Mouse (Mus musculus) macrophage (primary cell): ENCODE data around the gene Nfkbil1. TPM values are rescaled to one million over a fixed set of nuclear protein-coding genes. Genes with fewer than 3 reads are reported as not detected.

Experiments
- H3K27ac ChIP-seq: fragments of 350-480 bp; formaldehyde crosslinking; 2 replicates; pipeline ENCODE4 v1.9.0; 2021
- H3K36me3 ChIP-seq: fragments of 350-480 bp; formaldehyde crosslinking; 2 replicates; pipeline ENCODE4 v1.9.0; 2021; ENCODE audit errors: inconsistent target
- H3K4me3 ChIP-seq: fragments of 350-480 bp; formaldehyde crosslinking; 2 replicates; pipeline ENCODE4 v1.9.0; 2021; ENCODE audit errors: inconsistent target
- H3K79me2 ChIP-seq: fragments of 350-480 bp; formaldehyde crosslinking; 2 replicates; pipeline ENCODE4 v1.9.0; 2021; ENCODE audit errors: inconsistent target
- WGBS: methylation state at CpG from one replicate; pipeline ENCODE4 v1.1.7; 2026; ENCODE audit warnings: inconsistent platforms; ENCODE audit not compliant: missing documents; 5-methylcytosine and 5-hydroxymethylcytosine counted together
- polyA plus RNA-seq: library from polyadenylated mRNA; stranded (reverse); fragments of 250-400 nt; gene quantifications from 3 replicates; pipeline ENCODE4 v1.2.4, GENCODE M21; 2018; ENCODE audit warnings: inconsistent platforms
- total RNA-seq, 78 experiments: library from RNA; depleted of rRNA; stranded (reverse); fragments of 250-400 nt; gene quantifications; 1 replicate in 9 of 78; 2 replicates in 24 of 78; 3 replicates in 43 of 78; 4 replicates in 2 of 78; pipeline ENCODE4 v1.2.4; 2018; ENCODE audit warnings: inconsistent platforms in 56 of 78

Nfkbil1 gene
- 10 to 100 TPM in 24 of 26 experiments, 1 to 10 TPM in 2; 6.7 to 47.8 (median 25.9) TPM for total RNA-seq (2018; cell fraction: chromatin; rRNA removed)
- 10 to 100 TPM in 22 of 26 experiments, 1 to 10 TPM in 4; 8.7 to 22.2 (median 18.1) TPM for total RNA-seq (2018; cell fraction: cytosol; rRNA removed)
- 10 to 100 TPM in 22 of 26 experiments, 1 to 10 TPM in 4; 8.6 to 27.7 (median 18.6) TPM for total RNA-seq (2018; cell fraction: nucleus; rRNA removed)
- 8.3 to 16.7 TPM (median 14.8 TPM) in 3 replicates for polyA plus RNA-seq

DNA sequence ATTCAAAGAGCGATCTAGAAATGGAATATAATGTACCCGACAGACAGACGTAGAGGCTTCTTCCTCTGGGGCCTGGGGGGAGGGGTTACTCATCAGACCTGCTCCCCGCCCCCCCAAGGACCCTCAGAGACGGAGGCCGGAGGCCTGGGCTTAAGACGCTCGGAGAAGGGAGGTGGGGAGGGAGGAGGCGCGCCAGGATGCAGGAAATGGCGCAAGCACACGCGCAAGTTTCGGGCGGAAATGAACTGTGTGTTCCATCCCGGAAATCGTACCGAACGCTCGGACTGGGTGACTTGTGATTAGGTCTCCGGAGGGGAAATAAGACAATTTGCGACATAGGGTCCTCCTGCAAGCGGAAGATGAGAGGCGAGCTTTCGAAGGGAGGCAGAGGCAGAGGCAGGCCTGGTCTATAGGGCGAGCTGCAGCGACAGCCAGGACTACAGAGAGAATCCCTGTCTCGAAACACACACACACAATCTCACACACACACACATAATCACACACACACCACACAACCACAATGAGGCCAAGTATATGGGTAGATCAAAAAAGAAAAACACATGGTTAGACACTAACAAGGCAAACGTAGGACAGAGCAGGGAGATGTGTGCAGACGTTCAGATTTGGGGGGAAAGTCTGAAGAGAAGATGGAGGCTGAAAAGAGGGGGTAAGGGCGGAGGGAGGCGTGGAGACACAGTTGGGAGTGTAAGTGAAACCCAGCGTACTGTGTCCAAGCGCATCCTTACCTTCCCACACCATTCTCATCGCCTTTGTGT, at the start of gene Nfkbil1:
Nfkbil1 (minus strand) TSS at position 179 of the 776 bp plus-strand sequence.
- no peaks in the 10 kb centered on the region; the same call in 1 of the 2 replicates for H3K36me3 ChIP-seq
- peak within 1 kb of the TSS; percentile 91 for H3K27ac ChIP-seq
- peaks cover 24% of the 10 kb centered on the region for H3K79me2 ChIP-seq
- under 1% methylated on average over 35 of the region's 35 CpGs for WGBS
- H3K4me3 ChIP-seq = peak within 1 kb of the TSS; percentile 55

DNA sequence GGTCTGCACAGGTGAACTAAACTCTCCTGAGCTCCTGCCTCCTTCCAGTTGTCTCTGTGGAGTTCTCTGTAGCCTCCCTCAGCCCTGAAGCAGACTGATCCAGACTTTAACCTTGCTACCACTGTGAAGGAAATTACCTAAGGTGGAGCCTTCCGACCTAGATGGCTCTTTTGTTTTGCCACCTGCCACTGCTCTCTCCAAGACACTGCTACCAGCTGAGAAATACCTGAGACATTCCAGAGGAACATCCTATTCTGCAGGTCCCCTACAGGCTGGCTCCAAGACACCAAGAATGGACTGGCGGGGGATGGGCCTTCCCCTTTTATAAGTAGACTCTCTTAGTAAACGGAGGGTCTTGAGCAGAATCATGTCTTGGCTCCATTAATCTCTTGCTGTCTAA, 44.7 kb upstream of the Nfkbil1 start:
- H3K4me3 ChIP-seq = no peak overlapping the region
- no peaks in the 10 kb centered on the region for H3K79me2 ChIP-seq
- H3K27ac ChIP-seq = no peak overlapping the region
- 76% methylated on average over 3 of the region's 3 CpGs for WGBS
- H3K36me3 ChIP-seq = no peaks in the 10 kb centered on the region

DNA sequence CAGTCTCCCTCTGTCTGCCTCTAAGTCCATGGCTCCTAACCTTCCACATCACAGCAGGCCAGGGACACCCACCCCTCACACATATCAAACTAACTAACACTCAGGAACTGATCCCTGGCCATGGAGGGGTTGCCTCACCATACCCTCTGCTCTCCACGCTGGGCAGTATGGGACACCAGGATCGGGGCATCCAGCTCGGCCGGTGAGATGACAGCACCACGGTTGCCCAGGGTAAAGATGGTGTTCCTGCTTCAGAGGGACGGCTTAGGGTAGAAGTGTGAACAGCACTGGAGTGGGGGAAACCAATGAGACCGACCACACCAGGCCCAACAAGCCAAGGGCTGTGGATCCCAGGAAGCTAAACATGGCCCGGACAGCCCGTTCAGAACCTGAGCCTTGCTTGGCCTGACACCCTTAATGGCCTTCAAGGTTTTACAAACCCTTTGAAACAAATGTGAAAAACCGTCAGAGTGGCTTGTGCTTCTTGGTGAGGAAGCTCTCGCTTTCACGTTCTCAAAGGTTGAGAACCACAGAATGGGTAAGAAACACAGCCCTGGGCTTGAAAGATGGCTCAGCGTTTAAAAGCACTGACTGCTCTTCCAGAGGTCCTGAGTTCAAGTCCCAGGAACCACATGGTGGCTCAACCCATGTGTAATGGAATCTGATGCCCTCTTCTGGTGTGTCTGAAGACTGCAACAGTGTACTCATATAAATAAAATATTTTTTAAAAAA, 43.5 kb upstream of the Nfkbil1 start:
- Histone ChIP-seq H3K4me3 (no peak overlapping the region), H3K36me3 (no peaks in the 10 kb centered on the region), H3K79me2 (no peaks in the 10 kb centered on the region), H3K27ac (no peak overlapping the region)
- 88% methylated on average over 13 of the region's 13 CpGs for WGBS

DNA sequence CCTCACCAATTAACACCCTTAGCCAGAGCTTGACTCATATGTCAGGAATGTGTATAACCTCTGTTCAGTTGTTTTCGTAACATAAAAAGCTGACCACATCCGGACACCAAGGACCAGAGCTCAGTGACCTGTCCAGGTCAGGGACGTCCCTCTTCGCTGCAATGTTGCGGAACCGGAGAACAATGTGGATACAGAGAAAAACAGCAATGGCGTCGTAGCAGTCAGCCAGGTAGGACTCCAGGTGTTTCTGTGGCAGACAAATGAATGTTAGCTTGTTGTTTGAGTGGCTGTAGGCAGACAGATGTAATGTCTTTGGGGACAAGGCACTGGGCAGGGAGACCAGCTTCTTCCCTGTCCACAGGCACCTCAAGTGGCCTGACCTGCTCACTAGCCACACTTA, 42.5 kb upstream of the Nfkbil1 start:
- Histone ChIP-seq H3K79me2 (no peaks in the 10 kb centered on the region), H3K27ac (no peak overlapping the region), H3K36me3 (no peaks in the 10 kb centered on the region), H3K4me3 (no peak overlapping the region)
- WGBS = 87% methylated on average over 8 of the region's 8 CpGs

DNA sequence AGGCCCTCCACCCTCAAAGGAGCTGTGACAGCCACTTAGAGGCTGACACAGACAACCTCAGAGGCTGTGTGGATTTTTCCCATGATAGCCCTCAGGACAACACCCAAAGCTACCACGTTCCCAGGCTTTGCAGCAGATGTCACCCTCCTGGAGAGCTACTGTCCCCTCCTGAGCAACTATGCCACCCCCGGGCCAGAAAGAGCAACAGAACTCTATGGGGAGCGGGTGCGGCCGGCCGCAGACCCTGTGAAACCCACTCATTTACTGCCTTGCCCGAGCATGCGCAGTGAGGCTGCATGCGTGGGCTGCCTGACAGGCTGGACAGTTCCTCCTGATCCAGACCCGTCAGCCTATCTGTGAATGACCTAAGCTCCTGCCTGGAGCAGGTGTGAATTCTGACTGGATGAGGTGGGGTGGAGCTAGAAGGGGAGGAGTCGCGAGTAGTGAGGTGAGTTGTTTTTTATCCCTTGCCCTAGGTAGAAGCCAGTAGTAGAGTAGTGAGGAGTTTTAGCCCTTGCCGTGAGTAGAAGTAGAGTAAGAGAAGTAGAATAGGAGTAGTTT, 40.8 kb upstream of the Nfkbil1 start:
- 42% methylated on average over 13 of the region's 13 CpGs for WGBS
- Histone ChIP-seq H3K27ac (no peak overlapping the region), H3K79me2 (no peaks in the 10 kb centered on the region), H3K36me3 (no peaks in the 10 kb centered on the region), H3K4me3 (no peak overlapping the region)

DNA sequence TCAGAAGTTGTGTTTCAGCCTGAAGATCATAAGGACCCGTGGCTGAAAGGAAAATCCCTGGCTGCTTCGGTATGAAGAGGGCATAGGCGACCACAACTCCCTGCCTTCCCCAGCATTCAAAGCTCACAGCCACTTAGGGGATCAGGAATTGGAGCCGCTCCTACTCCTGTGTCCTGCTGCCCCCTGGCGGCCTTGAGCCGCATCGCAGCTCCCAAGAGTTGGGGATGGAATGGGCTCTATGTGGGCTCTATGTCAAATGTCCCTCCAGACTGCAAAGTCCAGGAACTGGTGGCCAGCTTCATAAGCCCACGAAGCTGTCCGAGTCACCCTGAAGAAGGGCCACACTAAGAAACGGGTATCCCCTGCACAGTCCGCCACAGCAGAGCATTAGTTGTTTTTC, 39.2 kb upstream of the Nfkbil1 start:
- no peak overlapping the region for H3K27ac ChIP-seq
- H3K4me3 ChIP-seq = no peak overlapping the region
- no peaks in the 10 kb centered on the region for H3K36me3 ChIP-seq
- 5% methylated on average over 10 of the region's 11 CpGs for WGBS
- H3K79me2 ChIP-seq = no peaks in the 10 kb centered on the region

DNA sequence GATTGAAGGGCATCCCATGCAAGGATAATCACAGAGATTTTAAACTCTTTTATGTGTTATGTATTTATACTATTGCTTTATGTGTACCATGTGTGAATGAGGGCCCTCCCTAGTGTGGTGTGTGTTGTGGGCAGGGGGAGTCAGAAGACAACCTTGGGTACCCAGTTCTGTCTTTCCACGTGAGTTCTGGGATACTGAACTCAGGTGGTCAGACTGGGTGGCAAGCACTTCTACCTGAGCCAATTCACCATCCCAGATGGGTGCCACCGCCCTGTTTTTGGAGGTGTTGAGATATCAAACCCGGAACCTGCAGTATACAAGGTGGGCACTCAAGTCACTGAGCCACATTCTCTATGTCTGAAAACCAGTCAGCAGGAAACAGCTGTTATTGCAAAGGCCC, 36.7 kb upstream of the Nfkbil1 start:
- Histone ChIP-seq H3K36me3 (no peaks in the 10 kb centered on the region), H3K27ac (no peak overlapping the region), H3K79me2 (no peaks in the 10 kb centered on the region), H3K4me3 (no peak overlapping the region)
- 88% methylated on average over 3 of the region's 3 CpGs for WGBS

DNA sequence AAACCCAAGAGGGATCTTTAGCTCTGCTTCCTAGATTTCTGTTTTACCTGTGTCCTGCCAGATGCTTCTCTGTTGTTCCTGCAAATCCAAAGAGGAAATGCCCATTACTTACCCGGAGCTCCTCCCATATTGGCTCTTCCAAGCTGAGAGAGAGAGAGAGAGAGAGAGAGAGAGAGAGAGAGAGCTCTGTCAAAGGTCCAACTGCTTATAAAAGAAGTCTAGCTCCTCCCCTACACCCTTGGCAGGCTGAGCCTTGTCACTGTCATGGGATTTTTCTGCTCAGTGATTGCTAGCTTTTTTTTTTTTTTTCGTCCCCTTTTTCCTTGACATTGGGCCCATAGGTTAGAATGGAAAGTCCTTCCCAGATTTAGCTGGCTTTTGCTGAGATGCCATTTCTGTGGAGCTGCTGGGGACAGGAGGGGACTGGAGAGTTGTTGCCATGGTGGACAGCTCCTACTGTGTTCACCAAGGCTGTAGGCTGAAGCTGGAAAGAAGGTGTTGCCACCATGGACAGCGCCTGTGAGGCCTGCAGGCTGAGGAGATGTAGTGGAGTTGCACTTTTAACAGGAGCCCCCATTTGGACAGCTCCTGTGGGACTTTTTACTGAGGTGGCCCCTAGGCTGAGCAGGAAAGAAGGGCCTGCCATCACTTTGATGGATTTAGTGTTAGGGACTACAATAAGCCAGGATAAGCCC, 34.2 kb upstream of the Nfkbil1 start:
- H3K36me3 ChIP-seq = peaks cover 19% of the 10 kb centered on the region; the same call in 1 of the 2 replicates
- no peak overlapping the region for H3K4me3 ChIP-seq
- peaks cover 12% of the 10 kb centered on the region for H3K79me2 ChIP-seq
- no peak overlapping the region for H3K27ac ChIP-seq
- 62% methylated on average over 3 of the region's 3 CpGs for WGBS

DNA sequence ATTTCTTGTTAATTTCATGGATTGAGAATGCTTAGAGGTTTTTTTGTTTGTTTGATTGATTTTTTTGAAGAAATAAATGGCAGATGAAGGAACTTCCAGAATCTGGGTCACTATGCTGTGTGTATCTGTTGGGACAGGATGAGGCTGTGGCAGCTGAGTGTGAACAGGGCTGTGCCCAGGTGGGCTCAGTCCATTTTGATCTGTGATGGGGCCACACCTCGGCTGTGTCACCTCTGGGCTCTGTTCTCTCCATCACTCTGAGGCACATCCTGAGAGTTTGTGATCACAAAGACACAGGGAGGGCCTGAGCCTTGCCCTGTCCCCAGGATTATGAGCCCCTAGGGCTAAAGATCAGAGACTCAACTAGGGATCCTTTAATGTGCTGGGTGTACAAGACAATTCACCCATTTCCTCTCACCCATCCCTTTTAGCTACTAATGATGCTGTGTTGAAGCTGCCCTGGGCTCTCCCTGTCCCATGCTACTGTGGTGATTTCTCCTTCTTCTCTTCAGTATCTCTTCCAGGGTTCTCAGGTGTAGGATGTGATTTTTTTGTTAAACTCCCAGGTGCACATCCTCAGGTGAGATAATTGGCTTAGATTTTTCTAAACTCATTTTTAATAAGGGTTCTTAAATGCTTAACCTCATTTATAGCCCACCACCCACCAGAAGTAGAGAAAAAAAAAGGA, 32.0 kb upstream of the Nfkbil1 start:
- 100% methylated on average over 1 of the region's 1 CpGs for whole genome bisulfite sequencing
- no peak overlapping the region for H3K4me3 ChIP-seq
- H3K27ac ChIP-seq = no peak overlapping the region
- peaks cover 30% of the 10 kb centered on the region for H3K79me2 ChIP-seq
- peaks cover 23% of the 10 kb centered on the region; the same call in 1 of the 2 replicates for H3K36me3 ChIP-seq

DNA sequence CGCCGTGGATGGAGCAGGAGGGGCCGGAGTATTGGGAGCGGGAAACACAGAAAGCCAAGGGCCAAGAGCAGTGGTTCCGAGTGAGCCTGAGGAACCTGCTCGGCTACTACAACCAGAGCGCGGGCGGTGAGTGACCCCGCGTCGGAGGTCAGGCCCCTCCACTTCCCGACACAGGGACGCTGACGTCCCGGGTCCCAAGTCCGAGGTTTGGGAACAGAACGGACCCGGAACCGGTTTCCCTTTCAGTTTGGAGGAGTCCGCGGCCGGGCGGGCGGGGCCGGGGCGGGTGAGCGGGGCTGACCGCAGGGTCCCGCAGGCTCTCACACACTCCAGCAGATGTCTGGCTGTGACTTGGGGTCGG, 27.9 kb upstream of the Nfkbil1 start:
- WGBS = under 1% methylated on average over 31 of the region's 31 CpGs
- Histone ChIP-seq H3K27ac (peak overlapping the region; percentile 72), H3K79me2 (peaks cover 30% of the 10 kb centered on the region), H3K4me3 (peak overlapping the region; percentile 61), H3K36me3 (peaks cover 23% of the 10 kb centered on the region; the same call in 1 of the 2 replicates)

DNA sequence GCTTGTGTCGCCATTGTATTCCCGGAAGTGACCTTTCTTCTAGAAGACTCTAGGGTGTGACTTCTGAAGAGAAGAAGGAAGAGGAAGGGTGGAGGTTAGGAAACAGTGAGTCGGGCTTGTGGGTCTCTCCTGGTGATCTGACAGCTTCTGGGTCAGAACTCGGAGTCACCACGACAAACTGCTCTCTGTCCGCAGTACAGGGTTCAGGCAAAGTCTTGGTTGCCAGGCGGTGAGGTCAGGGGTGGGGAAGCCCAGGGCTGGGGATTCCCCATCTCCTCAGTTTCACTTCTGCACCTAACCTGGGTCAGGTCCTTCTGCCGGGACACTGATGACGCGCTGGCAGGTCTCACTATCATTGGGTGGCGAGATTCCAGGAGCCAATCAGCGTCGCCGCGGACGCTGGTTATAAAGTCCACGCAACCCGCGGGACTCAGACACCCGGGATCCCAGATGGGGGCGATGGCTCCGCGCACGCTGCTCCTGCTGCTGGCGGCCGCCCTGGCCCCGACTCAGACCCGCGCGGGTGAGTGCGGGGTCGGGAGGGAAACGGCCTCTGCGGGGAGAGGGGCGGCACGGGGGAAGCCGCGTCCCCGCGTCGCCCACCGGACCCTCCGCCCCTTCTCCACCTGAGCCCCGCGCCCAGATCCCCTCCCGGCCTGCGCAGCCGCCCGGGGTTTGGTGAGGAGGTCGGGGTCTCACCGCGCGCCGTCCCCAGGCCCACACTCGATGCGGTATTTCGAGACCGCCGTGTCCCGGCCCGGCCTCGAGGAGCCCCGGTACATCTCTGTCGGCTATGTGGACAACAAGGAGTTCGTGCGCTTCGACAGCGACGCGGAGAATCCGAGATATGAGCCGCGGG, 27.3 kb upstream of the Nfkbil1 start, which contains the start of gene H2-D1:
H2-D1 (plus strand) TSS at position 67 of the 859 bp plus-strand sequence.
- peak within 1 kb of the TSS; percentile 90 for H3K27ac ChIP-seq
- H3K36me3 ChIP-seq = peaks cover 23% of the 10 kb centered on the region; the same call in 1 of the 2 replicates
- H3K79me2 ChIP-seq = peaks cover 30% of the 10 kb centered on the region
- under 1% methylated on average over 70 of the region's 73 CpGs for WGBS
- H3K4me3 ChIP-seq = peak within 1 kb of the TSS; percentile 61

DNA sequence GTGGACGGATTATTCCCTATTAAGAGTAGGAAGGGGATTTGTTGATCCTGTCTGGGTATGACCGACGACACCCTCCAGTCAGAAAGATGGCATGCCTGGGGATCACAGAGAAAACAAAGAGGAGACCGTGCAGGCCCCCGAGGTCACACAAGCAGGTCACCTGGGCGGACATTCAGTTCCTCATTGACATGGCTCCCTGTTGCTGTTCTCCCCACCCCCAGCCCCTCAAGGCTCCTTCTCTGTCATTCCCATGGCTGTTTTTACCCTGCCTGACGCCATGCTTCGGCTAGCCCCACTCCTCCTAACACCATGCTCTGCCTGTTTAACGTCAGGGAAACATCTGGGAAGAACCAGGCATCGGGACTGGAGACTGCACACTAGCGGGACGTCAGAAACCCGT, 26.1 kb upstream of the Nfkbil1 start:
- 95% methylated on average over 13 of the region's 13 CpGs for WGBS
- peaks cover 30% of the 10 kb centered on the region for H3K79me2 ChIP-seq
- peak overlapping the region; percentile 90 for H3K27ac ChIP-seq
- H3K36me3 ChIP-seq = peaks cover 18% of the 10 kb centered on the region; the same call in 1 of the 2 replicates
- H3K4me3 ChIP-seq = no peak overlapping the region

DNA sequence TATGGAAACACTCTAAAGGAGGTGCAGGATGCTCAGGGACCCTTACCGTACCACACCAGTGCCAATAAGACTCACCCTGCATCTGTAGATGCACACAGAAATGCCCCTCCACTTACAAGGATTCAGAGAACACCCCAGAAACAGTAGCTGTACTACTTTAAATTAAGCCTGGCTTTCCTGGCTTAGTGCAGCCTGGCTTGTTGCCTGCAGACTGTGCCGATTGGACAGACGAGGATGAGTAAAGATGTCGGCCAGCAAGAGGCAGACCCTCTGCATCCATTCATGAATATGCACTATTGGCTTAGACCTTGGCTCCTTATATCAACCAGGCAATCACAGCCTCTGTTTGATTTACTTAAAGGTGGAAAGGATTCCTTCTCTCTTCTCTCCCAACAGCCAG, 24.0 kb upstream of the Nfkbil1 start:
- Histone ChIP-seq H3K27ac (peak overlapping the region; percentile 98), H3K79me2 (peaks cover 15% of the 10 kb centered on the region), H3K4me3 (no peak overlapping the region), H3K36me3 (peaks cover 2% of the 10 kb centered on the region; the same call in 1 of the 2 replicates)
- 93% methylated on average over 4 of the region's 4 CpGs for WGBS
